Mouse (Mus musculus): ENCODE measurements around the gene Phf21a. TPM values are rescaled to one million over a fixed set of nuclear protein-coding genes. Genes with fewer than 3 reads are reported as not detected.

The Phf21a gene
- polyA plus RNA-seq, 1 experiment from 2014 or later, result 35.8 TPM

DNA sequence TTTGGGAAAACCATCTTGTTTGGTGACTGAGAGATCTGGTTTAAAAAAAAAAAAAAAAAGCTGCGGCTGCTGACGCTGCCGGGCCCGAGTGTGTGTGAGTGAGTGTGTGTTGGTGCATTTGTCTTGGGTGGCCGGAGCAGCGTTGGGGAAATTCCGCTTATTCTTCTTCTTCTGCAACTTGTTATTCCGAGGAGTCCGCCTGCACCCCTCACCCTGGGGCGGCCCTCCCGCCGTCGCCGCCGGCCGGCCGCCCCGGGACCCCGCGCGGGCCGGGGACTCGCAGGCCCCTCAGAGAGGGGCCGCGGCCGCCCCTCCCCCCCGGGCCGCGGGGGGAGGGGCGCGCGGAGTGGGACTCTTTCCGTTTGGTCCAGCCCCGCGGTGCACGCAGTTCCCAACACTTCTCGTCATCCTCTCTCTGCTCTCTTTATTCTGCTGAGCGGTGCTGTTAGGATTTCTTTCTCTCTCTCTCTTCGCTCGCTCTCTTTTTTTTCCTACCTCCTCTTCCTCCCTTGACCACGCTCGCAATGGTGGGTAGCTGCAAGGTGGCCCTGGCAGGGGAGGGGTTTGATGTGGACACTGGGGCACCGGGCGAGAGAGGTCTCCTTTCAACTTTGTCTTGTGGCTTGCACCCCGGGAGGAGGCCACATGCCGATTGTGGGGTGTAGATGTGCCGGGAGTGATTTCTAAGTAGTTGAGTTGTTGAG, 92.3 kb downstream of the Phf21a start:
- Histone ChIP-seq H3K9me3 (ENCODE audit: control insufficient read depth, low read depth, low read length) (no peaks in the 10 kb centered on the region), H3K27me3 (ENCODE audit: control insufficient read depth, insufficient read depth, low read length) (no peaks in the 10 kb centered on the region), H3K4me2 (replicated peaks; ENCODE audit: low read depth, low read length) (peak overlapping the region; percentile 81), H3K27ac (ENCODE audit: low read length) (peak overlapping the region; percentile 99), H3K9ac (replicated peaks; ENCODE audit: low read depth, low read length) (peak overlapping the region; percentile 90), H3K36me3 (ENCODE audit: control insufficient read depth, insufficient read depth, low read length) (no peaks in the 10 kb centered on the region), H3K4me3 (ENCODE audit: low read depth, low read length) (peak overlapping the region; percentile 80), H3K4me1 (ENCODE audit: control insufficient read depth, insufficient read depth, low read length) (peaks cover 29% of the 10 kb centered on the region)
- no peak; the same call in 1 of the 2 replicates for ATAC-seq (ENCODE audit: insufficient number of reproducible peaks, insufficient read depth, low FRiP score, low read depth)
- WGBS, result under 1% methylated on average over 46 of the region's 47 CpGs

DNA sequence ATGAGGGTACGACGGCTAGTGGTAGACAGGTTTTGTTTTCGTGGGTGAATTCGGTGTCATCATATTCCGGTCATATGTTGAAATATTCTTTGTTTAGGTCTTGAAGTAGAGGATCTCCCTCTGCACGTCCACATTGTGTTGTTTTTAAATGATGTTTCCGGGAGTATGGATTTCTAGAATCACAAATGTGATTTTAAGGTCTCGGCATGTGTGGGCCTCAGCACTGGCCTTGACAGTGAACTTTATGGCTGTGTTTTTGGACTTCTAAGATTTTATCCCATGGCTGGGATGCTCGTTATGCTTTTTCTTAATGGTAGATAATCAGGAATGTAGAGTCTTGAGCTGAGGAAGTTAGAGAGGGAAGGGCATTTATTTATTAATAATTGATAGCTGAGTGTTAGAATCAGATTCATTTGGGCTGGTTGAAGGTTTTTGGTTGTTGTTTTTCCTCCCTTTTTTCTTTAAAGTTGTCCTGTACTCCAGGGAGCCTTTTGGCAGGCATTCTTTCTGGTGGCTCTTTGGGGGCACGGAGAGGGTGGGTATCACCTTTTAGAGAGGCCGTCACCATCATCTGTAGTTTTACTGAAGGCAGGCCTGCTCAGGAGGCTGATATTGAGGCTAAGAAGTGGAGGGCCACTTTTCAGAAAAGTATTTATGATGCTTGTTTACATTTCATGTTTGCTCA, 93.0 kb downstream of the Phf21a start:
- WGBS, result 8% methylated on average over 11 of the region's 11 CpGs
- peak overlapping the region; percentile 90 for H3K9ac ChIP-seq (replicated peaks; ENCODE audit: low read depth, low read length)
- peak overlapping the region; percentile 80 for H3K4me3 ChIP-seq (ENCODE audit: low read depth, low read length)
- peak overlapping the region; percentile 99 for H3K27ac ChIP-seq (ENCODE audit: low read length)
- no peak for ATAC-seq (ENCODE audit: insufficient number of reproducible peaks, insufficient read depth, low FRiP score, low read depth)
- no peaks in the 10 kb centered on the region for H3K27me3 ChIP-seq (ENCODE audit: control insufficient read depth, insufficient read depth, low read length)
- no peaks in the 10 kb centered on the region for H3K36me3 ChIP-seq (ENCODE audit: control insufficient read depth, insufficient read depth, low read length)
- peaks cover 29% of the 10 kb centered on the region for H3K4me1 ChIP-seq (ENCODE audit: control insufficient read depth, insufficient read depth, low read length)
- no peaks in the 10 kb centered on the region for H3K9me3 ChIP-seq (ENCODE audit: control insufficient read depth, low read depth, low read length)
- H3K4me2 ChIP-seq (replicated peaks; ENCODE audit: low read depth, low read length), result peak overlapping the region; percentile 81

DNA sequence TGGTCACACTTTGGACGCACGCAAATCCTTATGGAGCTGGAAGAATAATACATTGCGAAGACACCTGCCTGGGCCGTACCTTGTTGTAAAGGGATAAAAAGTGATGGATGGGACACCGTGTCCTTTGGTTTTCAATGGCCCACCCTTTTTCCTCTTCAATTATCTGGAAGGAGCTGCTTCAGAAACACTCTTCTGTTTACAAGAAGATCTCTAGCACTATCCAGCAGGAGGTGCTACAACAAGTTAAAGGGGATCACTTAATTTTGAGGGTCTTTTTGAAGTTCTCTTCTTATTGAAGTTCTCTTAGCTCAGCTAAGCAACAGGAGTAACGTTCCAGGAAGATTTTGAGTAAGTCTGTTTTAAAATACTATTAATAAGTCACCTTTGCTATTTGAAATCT, 94.1 kb downstream of the Phf21a start:
- Histone ChIP-seq H3K4me2 (replicated peaks; ENCODE audit: low read depth, low read length) (peak overlapping the region; percentile 81), H3K27me3 (ENCODE audit: control insufficient read depth, insufficient read depth, low read length) (no peaks in the 10 kb centered on the region), H3K4me3 (ENCODE audit: low read depth, low read length) (peak overlapping the region; percentile 80; the same call in 1 of the 2 replicates), H3K27ac (ENCODE audit: low read length) (no peak overlapping the region), H3K9me3 (ENCODE audit: control insufficient read depth, low read depth, low read length) (no peaks in the 10 kb centered on the region), H3K9ac (replicated peaks; ENCODE audit: low read depth, low read length) (no peak overlapping the region), H3K4me1 (ENCODE audit: control insufficient read depth, insufficient read depth, low read length) (peaks cover 28% of the 10 kb centered on the region), H3K36me3 (ENCODE audit: control insufficient read depth, insufficient read depth, low read length) (no peaks in the 10 kb centered on the region)
- no peak for ATAC-seq (ENCODE audit: insufficient number of reproducible peaks, insufficient read depth, low FRiP score, low read depth)
- 48% methylated on average over 6 of the region's 6 CpGs for WGBS

DNA sequence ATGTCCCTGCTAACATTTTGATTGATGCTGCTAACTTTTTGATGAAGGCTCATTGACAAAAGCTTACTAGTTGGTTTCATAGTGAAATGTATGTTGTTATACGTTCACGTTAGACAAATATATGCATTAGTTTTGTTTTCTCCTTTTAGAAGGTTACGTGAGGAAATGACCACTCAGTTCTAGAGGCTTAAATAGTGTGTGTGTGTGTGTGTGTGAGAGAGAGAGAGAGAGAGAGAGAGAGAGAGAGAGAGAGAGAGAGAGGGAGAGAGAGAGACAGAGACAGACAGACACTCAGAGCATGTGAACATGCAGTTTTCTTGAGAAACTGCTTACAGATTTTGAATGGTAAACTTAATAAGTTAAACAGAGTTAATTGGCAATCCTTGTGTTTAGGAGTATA, 95.8 kb downstream of the Phf21a start:
- Histone ChIP-seq H3K9me3 (ENCODE audit: control insufficient read depth, low read depth, low read length) (no peaks in the 10 kb centered on the region), H3K27me3 (ENCODE audit: control insufficient read depth, insufficient read depth, low read length) (no peaks in the 10 kb centered on the region), H3K4me3 (ENCODE audit: low read depth, low read length) (0 out of 2 replicates have a peak overlapping the region, but pooled peaks have one; percentile 8), H3K27ac (ENCODE audit: low read length) (no peak overlapping the region), H3K4me1 (ENCODE audit: control insufficient read depth, insufficient read depth, low read length) (peaks cover 26% of the 10 kb centered on the region), H3K36me3 (ENCODE audit: control insufficient read depth, insufficient read depth, low read length) (no peaks in the 10 kb centered on the region), H3K9ac (replicated peaks; ENCODE audit: low read depth, low read length) (no peak overlapping the region), H3K4me2 (replicated peaks; ENCODE audit: low read depth, low read length) (peak overlapping the region; percentile 32)
- ATAC-seq (ENCODE audit: insufficient number of reproducible peaks, insufficient read depth, low FRiP score, low read depth), result no peak
- WGBS, result 35% methylated on average over 3 of the region's 3 CpGs

DNA sequence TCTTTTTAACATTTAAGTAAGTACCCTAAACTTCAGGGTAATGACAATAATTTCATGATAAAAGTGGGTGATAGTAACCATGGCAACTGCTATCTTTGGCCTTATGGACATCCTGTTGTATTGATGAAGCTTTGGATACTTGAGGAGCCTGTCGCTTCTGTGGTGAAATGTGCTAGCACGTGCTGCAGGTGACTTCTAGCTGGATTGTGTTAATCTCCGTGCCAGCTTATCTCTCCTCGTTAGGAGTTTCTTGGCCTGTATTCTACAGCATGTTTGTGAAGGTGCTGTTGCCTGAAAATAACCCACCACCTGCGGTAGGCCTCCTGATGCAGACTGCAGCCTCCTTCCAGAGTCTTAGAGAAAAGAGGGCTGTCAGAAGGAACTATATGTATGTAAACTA, 98.0 kb downstream of the Phf21a start:
- Histone ChIP-seq H3K27ac (ENCODE audit: low read length) (no peak overlapping the region), H3K9me3 (ENCODE audit: control insufficient read depth, low read depth, low read length) (no peaks in the 10 kb centered on the region), H3K27me3 (ENCODE audit: control insufficient read depth, insufficient read depth, low read length) (no peaks in the 10 kb centered on the region), H3K9ac (replicated peaks; ENCODE audit: low read depth, low read length) (no peak overlapping the region), H3K4me3 (ENCODE audit: low read depth, low read length) (no peak overlapping the region), H3K36me3 (ENCODE audit: control insufficient read depth, insufficient read depth, low read length) (no peaks in the 10 kb centered on the region), H3K4me1 (ENCODE audit: control insufficient read depth, insufficient read depth, low read length) (peaks cover 24% of the 10 kb centered on the region), H3K4me2 (replicated peaks; ENCODE audit: low read depth, low read length) (no peak overlapping the region)
- WGBS, result 59% methylated on average over 5 of the region's 5 CpGs
- ATAC-seq (ENCODE audit: insufficient number of reproducible peaks, insufficient read depth, low FRiP score, low read depth), result no peak

DNA sequence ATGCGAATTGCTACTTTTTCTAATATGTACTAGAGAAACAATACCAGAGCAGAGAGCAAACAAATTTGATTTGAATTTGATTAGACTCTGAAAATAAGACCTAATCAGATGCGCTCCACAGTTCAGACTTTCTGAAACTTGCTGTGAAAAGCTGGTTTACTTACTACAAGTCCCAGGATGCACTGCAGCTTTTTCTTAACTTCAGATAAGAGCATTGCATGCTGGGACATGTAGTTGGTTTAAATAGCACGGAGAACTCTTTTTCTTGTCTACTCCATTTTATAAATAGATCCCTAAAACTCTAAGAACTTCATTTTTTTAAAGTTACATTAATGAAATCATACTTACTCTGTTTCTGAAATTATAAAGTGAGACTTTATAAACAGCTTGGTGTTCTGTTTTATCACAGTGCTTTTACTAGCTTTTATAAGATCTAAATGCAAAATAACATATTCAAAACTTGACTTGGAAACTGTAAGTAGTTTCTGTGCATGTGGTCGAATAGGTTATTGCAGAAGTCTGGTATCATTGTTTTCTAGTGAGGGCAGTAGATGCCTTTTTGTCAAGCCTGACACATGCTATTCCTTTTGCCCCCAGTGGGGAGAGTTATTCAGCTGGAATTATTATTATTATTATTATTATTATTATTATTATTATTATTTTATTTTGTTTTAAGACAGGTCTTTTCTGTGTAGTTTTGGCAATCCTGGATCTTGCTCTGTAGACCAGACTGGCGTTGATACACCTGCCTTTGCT, 99.1 kb downstream of the Phf21a start:
- Histone ChIP-seq H3K4me3 (ENCODE audit: low read depth, low read length) (no peak overlapping the region), H3K4me2 (replicated peaks; ENCODE audit: low read depth, low read length) (no peak overlapping the region), H3K27ac (ENCODE audit: low read length) (no peak overlapping the region), H3K9ac (replicated peaks; ENCODE audit: low read depth, low read length) (no peak overlapping the region), H3K36me3 (ENCODE audit: control insufficient read depth, insufficient read depth, low read length) (no peaks in the 10 kb centered on the region), H3K27me3 (ENCODE audit: control insufficient read depth, insufficient read depth, low read length) (no peaks in the 10 kb centered on the region), H3K4me1 (ENCODE audit: control insufficient read depth, insufficient read depth, low read length) (peaks cover 14% of the 10 kb centered on the region), H3K9me3 (ENCODE audit: control insufficient read depth, low read depth, low read length) (no peaks in the 10 kb centered on the region)
- 0 out of 2 replicates have a peak, but pooled peaks have one; percentile 61 for ATAC-seq (ENCODE audit: insufficient number of reproducible peaks, insufficient read depth, low FRiP score, low read depth)
- 75% methylated on average over 5 of the region's 5 CpGs for WGBS

DNA sequence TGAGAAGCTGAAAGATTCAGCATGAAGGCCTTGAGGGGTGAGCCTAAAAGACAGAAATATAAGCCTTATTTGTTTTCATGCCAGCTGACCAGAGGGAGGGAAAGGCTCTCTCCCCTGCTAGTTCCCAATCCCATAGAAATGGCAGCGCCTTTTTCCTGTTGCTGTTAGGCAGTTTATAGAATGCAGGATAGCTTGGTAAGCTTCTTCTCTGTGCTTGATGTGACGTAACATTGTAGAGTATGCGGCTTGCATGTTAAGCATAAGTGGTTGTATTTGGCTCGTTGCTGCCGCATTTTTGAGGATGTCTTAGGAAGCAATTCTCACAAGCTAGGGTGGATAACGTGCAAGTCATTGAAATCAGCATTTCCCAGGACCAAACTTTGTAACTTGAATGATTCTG, 105.2 kb downstream of the Phf21a start:
- H3K4me2 ChIP-seq (replicated peaks; ENCODE audit: low read depth, low read length), result no peak overlapping the region
- H3K9me3 ChIP-seq (ENCODE audit: control insufficient read depth, low read depth, low read length), result no peaks in the 10 kb centered on the region
- H3K36me3 ChIP-seq (ENCODE audit: control insufficient read depth, insufficient read depth, low read length), result no peaks in the 10 kb centered on the region
- ATAC-seq (ENCODE audit: insufficient number of reproducible peaks, insufficient read depth, low FRiP score, low read depth), result no peak
- H3K4me3 ChIP-seq (ENCODE audit: low read depth, low read length), result no peak overlapping the region
- no peak overlapping the region for H3K9ac ChIP-seq (replicated peaks; ENCODE audit: low read depth, low read length)
- WGBS, result 51% methylated on average over 6 of the region's 6 CpGs
- H3K4me1 ChIP-seq (ENCODE audit: control insufficient read depth, insufficient read depth, low read length), result peaks cover 9% of the 10 kb centered on the region; the same call in 1 of the 2 replicates
- H3K27me3 ChIP-seq (ENCODE audit: control insufficient read depth, insufficient read depth, low read length), result no peaks in the 10 kb centered on the region
- H3K27ac ChIP-seq (ENCODE audit: low read length), result no peak overlapping the region

DNA sequence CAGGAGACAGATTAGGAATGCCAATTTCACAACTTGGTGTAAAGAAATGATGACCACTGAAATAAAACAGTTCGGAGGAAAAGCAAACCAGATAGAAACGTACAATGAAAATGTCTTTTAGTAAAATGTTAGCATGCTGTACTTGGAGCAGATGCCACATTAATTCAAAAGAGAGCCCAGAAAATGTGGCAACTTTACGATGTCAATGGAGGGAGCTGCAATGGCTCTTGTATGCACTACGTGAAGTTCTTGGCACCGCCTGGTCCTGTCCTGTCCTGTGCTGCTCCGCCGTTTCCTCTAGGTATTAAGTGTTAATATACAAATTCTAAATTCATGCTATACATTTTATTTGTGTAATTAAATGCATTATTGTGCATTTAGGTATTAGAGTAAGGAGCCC, 105.8 kb downstream of the Phf21a start:
- no peak for ATAC-seq (ENCODE audit: insufficient number of reproducible peaks, insufficient read depth, low FRiP score, low read depth)
- no peak overlapping the region for H3K9ac ChIP-seq (replicated peaks; ENCODE audit: low read depth, low read length)
- no peak overlapping the region for H3K27ac ChIP-seq (ENCODE audit: low read length)
- no peaks in the 10 kb centered on the region for H3K9me3 ChIP-seq (ENCODE audit: control insufficient read depth, low read depth, low read length)
- 77% methylated on average over 7 of the region's 7 CpGs for WGBS
- no peak overlapping the region for H3K4me2 ChIP-seq (replicated peaks; ENCODE audit: low read depth, low read length)
- peaks cover 9% of the 10 kb centered on the region; the same call in 1 of the 2 replicates for H3K4me1 ChIP-seq (ENCODE audit: control insufficient read depth, insufficient read depth, low read length)
- no peaks in the 10 kb centered on the region for H3K36me3 ChIP-seq (ENCODE audit: control insufficient read depth, insufficient read depth, low read length)
- no peaks in the 10 kb centered on the region for H3K27me3 ChIP-seq (ENCODE audit: control insufficient read depth, insufficient read depth, low read length)
- no peak overlapping the region for H3K4me3 ChIP-seq (ENCODE audit: low read depth, low read length)

All from stomach, embryonic 14.5 days (tissue).